Mouse (Mus musculus) heart, adult 2 months (tissue): ENCODE measurements around the gene Clec16a.

Experiments used
- CTCF ChIP-seq: fragments of 200-600 bp; IDR thresholded peaks from 2 replicates; pipeline ENCODE4 v1.8.1; 2022; ENCODE audit warnings: antibody characterized with exemption, mild to moderate bottlenecking, moderate library complexity
- POLR2A ChIP-seq: fragments of 200-500 bp; IDR thresholded peaks from 2 replicates; pipeline ENCODE4 v1.6.1; 2011; ENCODE audit warnings: mild to moderate bottlenecking, low read depth, low read length, control low read depth; ENCODE audit not compliant: insufficient read depth

GRCm38 (mm10) chr16:10637898-10638297 is 92.8 kb downstream of the Clec16a start:
- TF ChIP-seq POLR2A (no peak), CTCF (no peak)
